Mouse (Mus musculus): ENCODE results near the gene Ercc5.

Ercc5 gene

GRCm38 (mm10) chr1:44173903-44174302 lies 26.4 kb downstream of the Ercc5 start:
- DNase-seq (ENCODE audit: low spot score in 2 of 2), result no peak

- no peak for DNase-seq (ENCODE audit: low spot score in 2 of 2)
Measured at GRCm38 (mm10) chr1:44178086-44178485, 30.5 kb downstream of the Ercc5 start.

GRCm38 (mm10) chr1:44186396-44186795 lies 38.9 kb downstream of the Ercc5 start:
- DNase-seq (ENCODE audit: low spot score in 2 of 2), result no peak

GRCm38 (mm10) chr1:44198273-44199171 lies 51.0 kb downstream of the Ercc5 start:
- DNase-seq (ENCODE audit: low spot score in 2 of 2), result peak; percentile 57 to 74

GRCm38 (mm10) chr1:44202876-44203275 lies 55.3 kb downstream of the Ercc5 start:
- no peak for DNase-seq (ENCODE audit: low spot score in 2 of 2)

GRCm38 (mm10) chr1:44214443-44214842 lies 66.9 kb downstream of the Ercc5 start:
- no peak for DNase-seq (ENCODE audit: low spot score in 2 of 2)

GRCm38 (mm10) chr1:44216352-44217116 lies 69.0 kb downstream of the Ercc5 start:
- no peak for DNase-seq (ENCODE audit: low spot score in 2 of 2)

GRCm38 (mm10) chr1:44217118-44217517 lies 69.6 kb downstream of the Ercc5 start:
- peak in 1 of 2 experiments; percentile 37 for DNase-seq (ENCODE audit: low spot score in 2 of 2)

GRCm38 (mm10) chr1:44218876-44219275 lies 71.3 kb downstream of the Ercc5 start, which contains the start of gene Mettl21e:
Gene Mettl21e (minus strand): TSS chr1:44218961.
- DNase-seq (ENCODE audit: low spot score in 2 of 2), result peak in 1 of 2 experiments; percentile 10

- peak; percentile 27 to 65 for DNase-seq (ENCODE audit: low spot score in 2 of 2)
Measured at GRCm38 (mm10) chr1:44229044-44229443, 81.5 kb downstream of the Ercc5 start.

Data from frontal cortex, postnatal 36 days (tissue).